Mouse (Mus musculus) intestine, embryonic 15.5 days (tissue): ENCODE results near the gene Vps45. TPM values are rescaled to one million over a fixed set of nuclear protein-coding genes. Genes with fewer than 3 reads are reported as not detected.

ENCODE experiments used
- ATAC-seq: fragments of 200-750 bp; cut with Nextera tagmentation; 2 replicates; pipeline ENCODE4 v1.8.0; 2017; ENCODE audit warnings: moderate TSS enrichment, moderate library complexity
- H3K27ac ChIP-seq: fragments of 300-500 bp; sonication (generic); 2 replicates; pipeline ENCODE4 v1.5.1; 2015; ENCODE audit warnings: mild to moderate bottlenecking, inconsistent platforms
- H3K27me3 ChIP-seq: fragments of 300-500 bp; sonication (generic); replicated peaks from 2 replicates; pipeline ENCODE4 v1.6.1; 2015; ENCODE audit warnings: inconsistent platforms
- H3K36me3 ChIP-seq: fragments of 300-500 bp; sonication (generic); 2 replicates; pipeline ENCODE4 v1.6.1; 2015; ENCODE audit warnings: inconsistent platforms
- H3K4me1 ChIP-seq: fragments of 300-500 bp; sonication (generic); replicated peaks from 2 replicates; pipeline ENCODE4 v1.6.1; 2015; ENCODE audit warnings: inconsistent platforms
- H3K4me2 ChIP-seq: fragments of 300-500 bp; sonication (generic); replicated peaks from 2 replicates; pipeline ENCODE4 v1.6.1; 2015; ENCODE audit warnings: mild to moderate bottlenecking, inconsistent platforms
- H3K4me3 ChIP-seq: fragments of 300-500 bp; sonication (generic); replicated peaks from 2 replicates; pipeline ENCODE4 v1.5.1; 2015; ENCODE audit warnings: inconsistent platforms
- H3K9ac ChIP-seq: fragments of 300-500 bp; sonication (generic); 2 replicates; pipeline ENCODE4 v1.6.1; 2015; ENCODE audit warnings: inconsistent platforms
- H3K9me3 ChIP-seq: fragments of 300-500 bp; sonication (generic); 2 replicates; pipeline ENCODE4 v1.6.1; 2016; ENCODE audit warnings: inconsistent platforms
- WGBS: fragments of 180-500 bp; shearing (Covaris S2); methylation state at CpG from one replicate; pipeline ENCODE4 v1.1.7; 2015; 5-methylcytosine and 5-hydroxymethylcytosine counted together
- polyA plus RNA-seq: library from polyadenylated mRNA; unstranded; fragments of >200 nt; fragmentation: Nextera tagmentation; extraction: Ambion mirVana; gene quantifications from 2 replicates; pipeline ENCODE4 v1.2.1, GENCODE M21; 2015

The Vps45 gene
- polyA plus RNA-seq, 1 experiment from 2014 or later: 28.4 TPM

GRCm38 (mm10) chr3:96000080-96000632 is 58.1 kb downstream of the Vps45 start:
- ATAC-seq: no peak
- Histone ChIP-seq H3K9ac (no peak overlapping the region), H3K4me2 (no peak overlapping the region), H3K27me3 (no peaks in the 10 kb centered on the region), H3K4me1 (no peaks in the 10 kb centered on the region), H3K36me3 (no peaks in the 10 kb centered on the region), H3K27ac (no peak overlapping the region), H3K4me3 (no peak overlapping the region), H3K9me3 (no peaks in the 10 kb centered on the region)
- 76% methylated on average over 14 of the region's 14 CpGs for WGBS

- Histone ChIP-seq H3K4me1 (no peaks in the 10 kb centered on the region), H3K9ac (no peak overlapping the region), H3K27ac (no peak overlapping the region), H3K9me3 (no peaks in the 10 kb centered on the region), H3K36me3 (no peaks in the 10 kb centered on the region), H3K27me3 (no peaks in the 10 kb centered on the region), H3K4me3 (no peak overlapping the region), H3K4me2 (no peak overlapping the region)
- 69% methylated on average over 12 of the region's 12 CpGs for WGBS
- no peak for ATAC-seq
Observed at GRCm38 (mm10) chr3:95999308-96000079, 58.8 kb downstream of the Vps45 start.

GRCm38 (mm10) chr3:95997203-95997721 is 61.0 kb downstream of the Vps45 start:
- 21% methylated on average over 9 of the region's 9 CpGs for WGBS
- peak overlapping the region; percentile 84 for H3K4me2 ChIP-seq
- no peaks in the 10 kb centered on the region for H3K9me3 ChIP-seq
- 0 out of 2 replicates have a peak overlapping the region, but pooled peaks have one; percentile 77 for H3K4me3 ChIP-seq
- H3K4me1 ChIP-seq: peaks cover 12% of the 10 kb centered on the region; the same call in 1 of the 2 replicates
- no peaks in the 10 kb centered on the region for H3K27me3 ChIP-seq
- no peak overlapping the region for H3K9ac ChIP-seq
- H3K36me3 ChIP-seq: 0 out of 2 replicates have a peak, but pooled peaks cover 2% of the 10 kb centered on the region
- peak overlapping the region; percentile 6; the same call in 1 of the 2 replicates for H3K27ac ChIP-seq
- no peak for ATAC-seq

GRCm38 (mm10) chr3:95996451-95997073 is 61.7 kb downstream of the Vps45 start:
- peak overlapping the region; percentile 81; the same call in 1 of the 2 replicates for H3K9ac ChIP-seq
- no peak for ATAC-seq
- H3K9me3 ChIP-seq: no peaks in the 10 kb centered on the region
- 12% methylated on average over 6 of the region's 6 CpGs for WGBS
- H3K4me1 ChIP-seq: peaks cover 14% of the 10 kb centered on the region; the same call in 1 of the 2 replicates
- H3K27ac ChIP-seq: peak overlapping the region; percentile 97
- H3K4me3 ChIP-seq: peak overlapping the region; percentile 77
- peak overlapping the region; percentile 84 for H3K4me2 ChIP-seq
- 0 out of 2 replicates have a peak, but pooled peaks cover 3% of the 10 kb centered on the region for H3K36me3 ChIP-seq
- no peaks in the 10 kb centered on the region for H3K27me3 ChIP-seq

DNA sequence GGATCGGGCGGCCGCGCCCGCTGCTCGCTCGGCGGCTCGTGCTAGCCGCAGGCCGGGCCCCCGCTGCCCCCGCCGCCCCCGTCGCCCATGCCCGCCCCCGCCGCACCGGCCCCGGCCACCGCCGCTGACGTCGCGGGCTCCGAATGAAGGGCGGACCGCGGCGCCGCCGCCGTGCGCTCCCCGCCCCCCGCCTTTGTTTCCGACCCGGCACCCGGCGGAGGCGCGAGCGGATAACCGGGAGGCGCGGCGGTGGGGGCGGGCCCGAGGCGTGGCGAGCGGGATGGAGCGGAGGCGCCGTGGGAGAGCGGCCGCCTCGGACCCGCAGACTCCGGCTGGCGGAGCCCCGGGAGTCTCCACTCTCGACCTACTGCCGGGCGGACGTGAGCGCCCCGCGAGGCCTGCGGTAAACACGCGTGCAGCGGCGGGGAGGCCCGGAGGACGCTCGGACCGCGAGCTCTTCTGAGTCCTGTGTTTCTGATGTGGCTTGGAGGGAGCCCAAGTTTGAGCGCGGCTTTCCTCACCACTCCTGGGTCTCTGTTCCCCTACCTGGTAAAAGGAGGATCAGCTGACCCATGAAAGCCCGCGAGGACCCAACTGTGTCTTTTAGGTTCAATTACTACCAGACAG is 62.4 kb downstream of the Vps45 start, which contains the start of gene Plekho1:
Gene Plekho1, minus strand, starts transcription at position 200 of the 627 bp plus-strand sequence.
- Histone ChIP-seq H3K27ac (peak within 1 kb of the TSS; percentile 97), H3K4me2 (peak within 1 kb of the TSS; percentile 84), H3K9me3 (no peaks in the 10 kb centered on the region), H3K27me3 (no peaks in the 10 kb centered on the region), H3K9ac (peak within 1 kb of the TSS; percentile 81), H3K36me3 (0 out of 2 replicates have a peak, but pooled peaks cover 3% of the 10 kb centered on the region), H3K4me3 (peak within 1 kb of the TSS; percentile 77), H3K4me1 (peaks cover 14% of the 10 kb centered on the region; the same call in 1 of the 2 replicates)
- ATAC-seq: peak; percentile 71
- under 1% methylated on average over 70 of the region's 84 CpGs for WGBS

DNA sequence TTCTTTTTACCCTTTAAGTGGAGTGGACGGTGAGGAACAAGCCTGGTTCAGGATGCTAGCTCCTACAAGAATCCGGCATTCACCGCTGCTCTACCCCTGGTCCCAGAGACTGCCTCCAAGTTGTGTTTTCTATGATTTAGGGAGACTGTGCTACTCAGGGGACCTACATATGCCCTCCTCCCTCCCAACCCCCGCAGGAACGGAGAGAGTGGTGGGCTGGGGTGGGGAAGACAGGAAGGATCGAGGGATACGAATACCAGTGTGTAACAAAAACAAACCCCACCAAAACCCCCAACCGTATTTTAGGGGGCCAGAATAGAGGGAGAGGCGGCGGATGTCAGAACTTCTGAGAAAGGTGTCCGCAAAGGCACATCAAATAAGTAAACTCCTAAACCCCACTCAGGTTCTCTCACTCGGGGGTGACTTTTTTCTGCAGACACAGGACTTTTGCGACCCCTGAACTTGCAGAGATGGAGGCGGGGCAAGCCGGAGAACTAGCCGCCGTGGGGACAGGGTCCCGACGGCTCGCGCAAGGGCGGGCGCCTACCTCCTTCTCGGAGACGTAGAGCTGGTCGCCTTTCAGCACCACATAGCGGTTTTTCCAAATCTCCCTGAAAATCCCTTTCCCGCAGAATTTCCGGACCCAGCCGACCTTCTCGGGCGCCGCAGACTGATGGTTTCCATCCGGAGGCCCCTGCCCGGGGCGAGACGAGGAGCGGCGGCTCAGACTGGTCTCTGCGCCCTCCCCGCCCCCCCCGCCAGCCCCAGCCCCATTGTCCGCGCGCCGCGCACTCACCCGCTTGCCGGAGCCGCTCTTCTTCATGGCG is 63.1 kb downstream of the Vps45 start:
- Histone ChIP-seq H3K27ac (peak overlapping the region; percentile 97), H3K9ac (peak overlapping the region; percentile 81), H3K4me2 (peak overlapping the region; percentile 84), H3K4me3 (peak overlapping the region; percentile 77), H3K27me3 (no peaks in the 10 kb centered on the region), H3K9me3 (no peaks in the 10 kb centered on the region), H3K36me3 (0 out of 2 replicates have a peak, but pooled peaks cover 3% of the 10 kb centered on the region), H3K4me1 (peaks cover 14% of the 10 kb centered on the region; the same call in 1 of the 2 replicates)
- ATAC-seq: peak; percentile 74
- WGBS: 2% methylated on average over 51 of the region's 51 CpGs

DNA sequence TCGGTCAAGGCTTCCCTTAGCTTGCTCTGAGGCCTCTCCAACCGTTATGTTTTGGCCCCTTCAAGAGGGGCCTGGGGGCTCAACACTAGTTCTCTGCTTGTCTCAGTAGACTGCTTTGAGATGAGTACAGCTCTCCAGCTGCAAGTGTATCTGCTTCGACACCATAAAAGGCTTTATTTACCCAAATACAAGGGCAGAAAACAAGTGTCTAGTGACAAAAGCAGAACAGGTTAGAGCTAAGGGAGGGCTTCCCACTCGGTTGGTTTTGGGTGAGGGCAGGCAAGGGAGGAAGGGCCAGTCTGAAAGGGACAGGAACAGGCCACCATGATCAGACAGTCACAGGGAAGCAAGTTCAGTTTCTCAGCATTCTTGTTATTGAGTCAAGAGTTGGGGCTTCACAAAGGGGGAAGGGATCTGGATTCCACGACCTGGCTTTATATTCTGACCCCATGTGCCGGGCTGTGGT is 63.9 kb downstream of the Vps45 start:
- 0 out of 2 replicates have a peak, but pooled peaks have one; percentile 1 for ATAC-seq
- Histone ChIP-seq H3K27ac (peak overlapping the region; percentile 97), H3K9me3 (no peaks in the 10 kb centered on the region), H3K27me3 (no peaks in the 10 kb centered on the region), H3K4me1 (peaks cover 16% of the 10 kb centered on the region; the same call in 1 of the 2 replicates), H3K36me3 (0 out of 2 replicates have a peak, but pooled peaks cover 3% of the 10 kb centered on the region), H3K4me2 (peak overlapping the region; percentile 84), H3K4me3 (peak overlapping the region; percentile 77), H3K9ac (peak overlapping the region; percentile 81)
- 17% methylated on average over 6 of the region's 6 CpGs for WGBS

GRCm38 (mm10) chr3:95993881-95994280 is 64.4 kb downstream of the Vps45 start:
- H3K4me1 ChIP-seq: peaks cover 20% of the 10 kb centered on the region; the same call in 1 of the 2 replicates
- ATAC-seq: no peak
- no peaks in the 10 kb centered on the region for H3K27me3 ChIP-seq
- H3K36me3 ChIP-seq: 0 out of 2 replicates have a peak, but pooled peaks cover 3% of the 10 kb centered on the region
- H3K4me3 ChIP-seq: peak overlapping the region; percentile 77
- H3K27ac ChIP-seq: peak overlapping the region; percentile 97
- H3K9ac ChIP-seq: peak overlapping the region; percentile 81
- peak overlapping the region; percentile 84 for H3K4me2 ChIP-seq
- no peaks in the 10 kb centered on the region for H3K9me3 ChIP-seq
- 20% methylated on average over 4 of the region's 4 CpGs for WGBS

GRCm38 (mm10) chr3:95992990-95993603 is 65.2 kb downstream of the Vps45 start:
- Histone ChIP-seq H3K36me3 (0 out of 2 replicates have a peak, but pooled peaks cover 3% of the 10 kb centered on the region), H3K9ac (peak overlapping the region; percentile 81; the same call in 1 of the 2 replicates), H3K27ac (0 out of 2 replicates have a peak overlapping the region, but pooled peaks have one; percentile 97), H3K27me3 (no peaks in the 10 kb centered on the region), H3K4me2 (peak overlapping the region; percentile 84), H3K9me3 (no peaks in the 10 kb centered on the region), H3K4me1 (peaks cover 28% of the 10 kb centered on the region; the same call in 1 of the 2 replicates), H3K4me3 (peak overlapping the region; percentile 77)
- no peak for ATAC-seq
- 35% methylated on average over 5 of the region's 5 CpGs for WGBS

- H3K9me3 ChIP-seq: no peaks in the 10 kb centered on the region
- H3K9ac ChIP-seq: no peak overlapping the region
- no peak for ATAC-seq
- H3K4me3 ChIP-seq: no peak overlapping the region
- peaks cover 41% of the 10 kb centered on the region for H3K4me1 ChIP-seq
- H3K36me3 ChIP-seq: peaks cover 3% of the 10 kb centered on the region; the same call in 1 of the 2 replicates
- H3K4me2 ChIP-seq: no peak overlapping the region
- WGBS: 78% methylated on average over 12 of the region's 12 CpGs
- no peak overlapping the region for H3K27ac ChIP-seq
- H3K27me3 ChIP-seq: no peaks in the 10 kb centered on the region
Observed at GRCm38 (mm10) chr3:95990413-95990941, 67.8 kb downstream of the Vps45 start.
